Mouse (Mus musculus) natural killer cell, adult 2 months (primary cell): ENCODE results near the gene Atp1b1.

Experiments
- DNase-seq, 2 experiments: peaks; one replicate each; pipeline ENCODE4 v3.0.0; 2022; ENCODE audit warnings: low spot score in 2 of 2

Atp1b1 gene

GRCm38 (mm10) chr1:164395131-164395780, 62.9 kb downstream of the Atp1b1 start:
- DNase-seq: no peak

GRCm38 (mm10) chr1:164392176-164392575, 66.0 kb downstream of the Atp1b1 start:
- DNase-seq: no peak

- DNase-seq: no peak
Measured at GRCm38 (mm10) chr1:164389743-164390142, 68.4 kb downstream of the Atp1b1 start.
